Comparison of ENCODE assay signal across 16 mouse cellular contexts in genomic region chr9:98929496-98929895, GRCm38 (mm10). TPM values are rescaled to one million over a fixed set of nuclear protein-coding genes. Genes with fewer than 3 reads are reported as not detected.
DNase-seq lines count a peak whose midpoint lies in the region; ATAC-seq and TF ChIP-seq lines count a peak whose summit lies in the region.
"Had no signal": no experiment of that assay in that cellular context is flagged by ENCODE, and none has a peak within 500 bp of the region (broad histone marks: within the 10 kb centered on the region; RNA-seq: fewer than 3 reads in every experiment).

No protein-coding gene starts in this region.

- in situ Hi-C loops in CH12.LX (cut with MboI; ENCODE audit: low pct_ligation_motif_present, low pct_unique_long_range_greater_than_20kb, low sequenced_read_pairs), result no loop called here

- ATAC-seq in frontal cortex, adult (ENCODE audit: low TSS enrichment), result no peak
- ATAC-seq: forebrain, embryonic 13.5 days; hindbrain, embryonic 16.5 days had no signal

- no peak overlapping the region for H3K4me3 ChIP-seq in left cerebral cortex, adult 2 months
- no peak overlapping the region for H3K4me3 ChIP-seq in CH12.LX (replicated peaks in 1 of 3; ENCODE audit: low read depth in 2 of 3, low read length in 2 of 3, poor library complexity in 1 of 3)
- H3K4me3 ChIP-seq: embryonic facial prominence, embryonic 12.5 days; forebrain, embryonic 13.5 days; neural tube, embryonic 12.5 days had no signal

- H3K4me2 ChIP-seq in CH12.LX (ENCODE audit: insufficient read depth, low read depth, poor library complexity, severe bottlenecking), result no peak overlapping the region
- H3K4me2 ChIP-seq: embryonic facial prominence, embryonic 12.5 days; forebrain, embryonic 13.5 days; neural tube, embryonic 12.5 days had no signal

- no peak for TF ChIP-seq POLR2A in CH12.LX (IDR thresholded peaks at IDR 0.05; ENCODE audit: low read depth, low read length)
- no peak for TF ChIP-seq POLR2A in brain, embryonic 14.5 days (IDR thresholded peaks at IDR 0.05; ENCODE audit: borderline replicate concordance, extremely low read depth, insufficient read depth, insufficient read length, poor library complexity, severe bottlenecking)

- peaks cover 5% of the 10 kb centered on the region for H3K9me3 ChIP-seq in CH12.LX (replicated peaks; ENCODE audit: low read length)
- H3K9me3 ChIP-seq: embryonic facial prominence, embryonic 12.5 days; neural tube, embryonic 12.5 days had no signal

- no peaks in the 10 kb centered on the region for H3K4me1 ChIP-seq in CH12.LX (ENCODE audit: control insufficient read depth in 1 of 2, insufficient read depth in 2 of 2)
- H3K4me1 ChIP-seq: neural tube, embryonic 12.5 days had no signal

- H3K36me3 ChIP-seq in CH12.LX (replicated peaks in 1 of 2; ENCODE audit: control insufficient read depth in 1 of 2, insufficient read depth in 1 of 2, low read length in 1 of 2), result no peaks in the 10 kb centered on the region
- H3K36me3 ChIP-seq: embryonic facial prominence, embryonic 12.5 days; neural tube, embryonic 12.5 days had no signal

- H3K79me2 ChIP-seq in CH12.LX (replicated peaks; ENCODE audit: control insufficient read depth, extremely low read depth, insufficient read depth, poor library complexity, severe bottlenecking), result no peaks in the 10 kb centered on the region

- dilution Hi-C loops in CH12.LX (cut with MboI; ENCODE audit: extremely low pct_ligation_motif_present, extremely low pct_unique_long_range_greater_than_20kb, low sequenced_read_pairs), result no loop called here

- intact Hi-C loops in left cerebral cortex, adult 2 months (cut with DNase I), result no loop called here
- intact Hi-C loops in left cerebral cortex, postnatal 36 days (cut with DNase I), result no loop called here

- H3K9ac ChIP-seq in CH12.LX (ENCODE audit: insufficient read depth, low read depth), result no peak overlapping the region
- H3K9ac ChIP-seq: embryonic facial prominence, embryonic 12.5 days; forebrain, embryonic 13.5 days; neural tube, embryonic 12.5 days had no signal

- DNase-seq in left cerebral cortex, adult 2 months (ENCODE audit: extremely low spot score in 1 of 2, low spot score in 2 of 2), result no peak
- no peak for DNase-seq in left cerebral cortex, postnatal 36 days (ENCODE audit: low spot score in 2 of 2)
- DNase-seq in 416B (ENCODE audit: low read depth), result peak; percentile 15
- DNase-seq in CH12.LX (ENCODE audit: extremely low read depth), result no peak
- no peak for DNase-seq in brain, embryonic 14.5 days (ENCODE audit: low read depth)
- no peak for DNase-seq in yolk sac, embryonic 10.5 days (ENCODE audit: low spot score)
- no peak for DNase-seq in right cerebral cortex, adult 2 months (ENCODE audit: low spot score in 2 of 2)
- DNase-seq: gastrocnemius, postnatal 14 days; right cerebral cortex, adult 18-20 months had no signal

- no peak overlapping the region for H3K27ac ChIP-seq in left cerebral cortex, adult 2 months
- H3K27ac ChIP-seq in CH12.LX (ENCODE audit: insufficient read depth, low read depth), result no peak overlapping the region
- H3K27ac ChIP-seq: embryonic facial prominence, embryonic 12.5 days; forebrain, embryonic 13.5 days; neural tube, embryonic 12.5 days had no signal

- peak; percentile 33 for TF ChIP-seq RAD21 in CH12.LX (IDR thresholded peaks at IDR 0.05; ENCODE audit: low read depth, low read length)

- H3K27me3 ChIP-seq in CH12.LX (replicated peaks), result no peaks in the 10 kb centered on the region
- H3K27me3 ChIP-seq: embryonic facial prominence, embryonic 12.5 days; forebrain, embryonic 13.5 days; neural tube, embryonic 12.5 days had no signal

- TF ChIP-seq EP300 in CH12.LX (IDR thresholded peaks at IDR 0.05; ENCODE audit: low read length), result no peak

- TF ChIP-seq CTCF in left cerebral cortex, adult 2 months (IDR thresholded peaks at IDR 0.05), result peak; percentile 43
- TF ChIP-seq CTCF in CH12.LX (conservative IDR thresholded peaks at IDR 0.05 in 1 of 2, IDR thresholded peaks at IDR 0.05 in 1 of 2; ENCODE audit: low read depth in 2 of 2, low read length in 2 of 2), result peak; percentile 30 to 58; a peak in 3 of 4 replicates
- peak; percentile 44; the same call in 1 of the 2 replicates for TF ChIP-seq CTCF in brain, embryonic 14.5 days (IDR thresholded peaks at IDR 0.05; ENCODE audit: borderline replicate concordance, extremely low read depth, insufficient read depth, insufficient read length)

TF ChIP-seq in CH12.LX, 34 proteins besides CTCF, POLR2A, EP300 and RAD21:
- no peak for TF ChIP-seq RCOR1 (conservative IDR thresholded peaks at IDR 0.05; ENCODE audit: low read depth, low read length)
- TF ChIP-seq SMC3 (IDR thresholded peaks at IDR 0.05; ENCODE audit: low read depth, low read length), result peak; percentile 10; the same call in 1 of the 2 replicates
TF ChIP-seq in CH12.LX: peak in this region for 1.

RNA-seq across cellular contexts. Expression of gene Foxl2, which starts 25.6 kb away (rescaled TPM):
- under 1 TPM; 0.91 to 0.95 TPM for total RNA-seq in left cerebral cortex, adult 2 months (2021)
- total RNA-seq in left cerebral cortex, postnatal 36 days (2021), result under 1 TPM; 0.91 to 0.99 TPM
- total RNA-seq in CH12.LX (2012; rRNA removed) (not detected in 2 replicates), CH12.LX (2014; rRNA removed) (not detected in 2 replicates)
- polyA plus RNA-seq in CH12.LX (2012; ENCODE audit: insufficient read length, low read depth), result not detected in 2 replicates
- 0.24 and 0.74 TPM in 2 replicates for polyA plus RNA-seq in brain, embryonic 14.5 days (2012; rRNA removed)
- total RNA-seq: gastrocnemius, postnatal 14 days had no signal
- polyA plus RNA-seq: heart, embryonic 14.5 days; liver, embryonic 16.5 days had no signal

RNA-seq across cellular contexts. Expression of gene 7420426K07Rik, which starts 26.6 kb away (rescaled TPM):
- total RNA-seq in left cerebral cortex, adult 2 months (2021), result not detected
- not detected for total RNA-seq in left cerebral cortex, postnatal 36 days (2021)
- total RNA-seq in CH12.LX (2012; rRNA removed), result not detected in 2 replicates
- not detected in 2 replicates for total RNA-seq in CH12.LX (2014; rRNA removed)
- not detected in 2 replicates for polyA plus RNA-seq in CH12.LX (2012; ENCODE audit: insufficient read length, low read depth)
- not detected in 2 replicates for polyA plus RNA-seq in brain, embryonic 14.5 days (2012; rRNA removed)
- total RNA-seq: gastrocnemius, postnatal 14 days had no signal
- polyA plus RNA-seq: embryonic facial prominence, embryonic 12.5 days; forebrain, embryonic 13.5 days; heart, embryonic 14.5 days; hindbrain, embryonic 16.5 days; liver, embryonic 16.5 days; neural tube, embryonic 12.5 days had no signal

RNA-seq across cellular contexts. Expression of gene Faim, which starts 56.7 kb away (rescaled TPM):
- total RNA-seq in left cerebral cortex, adult 2 months (2021), result 10 to 100 TPM; 34.1 to 35.8 TPM
- total RNA-seq in left cerebral cortex, postnatal 36 days (2021), result 10 to 100 TPM; 32.3 to 34.1 TPM
- total RNA-seq in CH12.LX (2012; rRNA removed) (34.5 and 35.7 TPM in 2 replicates), CH12.LX (2014; rRNA removed) (52.4 and 57.9 TPM in 2 replicates)
- 83.5 and 87.7 TPM in 2 replicates for polyA plus RNA-seq in CH12.LX (2012; ENCODE audit: insufficient read length, low read depth)
- polyA plus RNA-seq in brain, embryonic 14.5 days (2012; rRNA removed), result 21.9 and 35.6 TPM in 2 replicates
